Mouse (Mus musculus) bone marrow macrophage, adult 2 months (primary cell): ENCODE measurements at regions not wholly inside any gene's neighbourhood (a gene's known extent, or its start where the extent isn't known, plus 50 kb on each side); places are given as distances from the start of the nearest gene placed in this dataset.
A peak's percentile ranks its signal among the peaks of the same experiment; 100 is the strongest.

Source experiments
- H3K27ac ChIP-seq: 2 replicates; pipeline ENCODE4 v1.5.1; 2012; ENCODE audit warnings: low read depth, low read length; ENCODE audit not compliant: insufficient read depth
- H3K4me1 ChIP-seq: 2 replicates; pipeline ENCODE4 v1.6.1; 2012; ENCODE audit warnings: low read length; ENCODE audit not compliant: control insufficient read depth, insufficient read depth
- H3K4me3 ChIP-seq: 2 replicates; pipeline ENCODE4 v1.5.1; 2012; ENCODE audit warnings: mild to moderate bottlenecking, low read length, moderate library complexity; ENCODE audit not compliant: insufficient read depth
- CTCF ChIP-seq: IDR thresholded peaks from 2 replicates; pipeline ENCODE4 v1.5.1; 2012; ENCODE audit warnings: low read depth, mild to moderate bottlenecking, low read length, moderate library complexity
- POLR2A ChIP-seq: IDR thresholded peaks from 2 replicates; pipeline ENCODE4 v1.6.1; 2012; ENCODE audit warnings: mild to moderate bottlenecking, low read depth, low read length, borderline replicate concordance

DNA sequence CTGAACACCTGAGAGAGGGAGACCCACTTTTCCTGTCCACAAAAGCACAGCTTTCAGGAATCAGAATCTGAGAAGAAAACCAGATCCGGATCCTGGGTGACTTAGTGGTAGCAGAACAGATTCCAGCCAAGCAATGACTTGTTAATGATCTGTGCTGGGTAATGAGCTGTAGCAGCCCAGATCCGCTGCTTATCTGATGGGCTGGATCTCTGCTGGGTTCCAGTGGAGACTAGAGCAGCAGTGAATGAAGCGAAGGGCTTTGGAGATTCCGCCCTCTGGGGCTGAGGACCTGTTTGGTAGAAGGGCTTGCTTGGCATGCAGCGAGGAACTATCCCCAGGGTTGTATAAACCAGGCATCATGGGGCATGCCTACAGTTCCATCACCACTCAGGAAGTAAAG lies 156.3 kb downstream of the Maf start:
- Histone ChIP-seq H3K27ac (no peak overlapping the region), H3K4me1 (peaks cover 17% of the 10 kb centered on the region)

DNA sequence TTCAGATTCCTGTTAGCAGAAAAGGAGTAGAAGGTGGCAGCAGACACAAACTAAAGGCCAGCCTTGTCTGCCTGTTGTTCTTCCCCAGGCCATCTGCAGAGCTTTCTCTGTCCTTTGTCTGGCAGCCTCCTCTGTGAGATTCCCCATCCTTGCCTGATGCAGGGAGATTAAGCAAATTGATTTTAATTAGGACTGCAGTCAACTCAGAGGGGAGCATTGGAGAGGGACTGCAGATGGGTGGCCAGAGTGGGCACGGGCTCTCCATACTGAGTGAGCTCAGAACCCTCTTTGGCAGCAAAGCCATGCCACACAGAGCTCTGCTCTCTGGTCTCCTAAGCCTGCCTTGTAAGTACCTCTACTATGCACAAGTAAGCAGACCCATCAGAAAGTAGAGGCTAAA lies 158.5 kb downstream of the Maf start:
- Histone ChIP-seq H3K4me1 (no peaks in the 10 kb centered on the region; the same call in 1 of the 2 replicates), H3K27ac (no peak overlapping the region), H3K4me3 (no peak overlapping the region)
- no peak for TF ChIP-seq CTCF
- TF ChIP-seq POLR2A, result no peak

More for the DNA sequence above, 156.3 kb downstream of the Maf start:
- no peak overlapping the region for H3K4me3 ChIP-seq
- TF ChIP-seq POLR2A (no peak), CTCF (no peak)

DNA sequence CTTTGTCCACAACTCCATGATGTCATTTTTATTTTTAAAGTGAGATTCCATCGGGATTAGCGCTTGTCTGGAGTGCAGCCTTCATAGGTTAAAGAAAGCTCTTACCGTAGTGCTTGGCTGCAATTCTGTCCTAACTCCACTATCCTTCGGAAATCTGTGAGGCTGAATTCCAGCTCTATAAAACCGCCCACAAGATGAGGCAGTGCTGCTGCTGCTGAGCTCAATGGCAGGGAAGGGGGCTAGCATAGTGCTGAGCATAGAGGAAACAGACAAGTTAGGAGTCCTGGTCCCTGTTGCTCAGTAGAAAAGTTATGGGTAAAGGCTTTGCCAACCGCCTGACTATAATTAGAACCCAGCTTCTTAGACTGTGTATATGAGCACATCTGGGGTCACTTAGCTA lies 163.5 kb downstream of the Maf start:
- Histone ChIP-seq H3K4me1 (peaks cover 34% of the 10 kb centered on the region), H3K27ac (no peak overlapping the region), H3K4me3 (no peak overlapping the region)
- no peak for TF ChIP-seq CTCF
- TF ChIP-seq POLR2A, result no peak

GRCm38 (mm10) chr8:115542935-115543334 lies 164.7 kb downstream of the Maf start:
- no peak for TF ChIP-seq POLR2A
- no peak for TF ChIP-seq CTCF
- H3K4me1 ChIP-seq, result peaks cover 40% of the 10 kb centered on the region
- no peak overlapping the region for H3K4me3 ChIP-seq

GRCm38 (mm10) chr8:115539600-115539999 lies 168.0 kb downstream of the Maf start:
- TF ChIP-seq CTCF (no peak), POLR2A (no peak)

More at GRCm38 (mm10) chr8:115542935-115543334, 164.7 kb downstream of the Maf start:
- H3K27ac ChIP-seq, result no peak overlapping the region

GRCm38 (mm10) chr8:115538236-115538635 lies 169.4 kb downstream of the Maf start:
- Histone ChIP-seq H3K27ac (no peak overlapping the region), H3K4me3 (no peak overlapping the region), H3K4me1 (peaks cover 75% of the 10 kb centered on the region)
- TF ChIP-seq CTCF (no peak), POLR2A (no peak)

More at GRCm38 (mm10) chr8:115539600-115539999, 168.0 kb downstream of the Maf start:
- Histone ChIP-seq H3K27ac (no peak overlapping the region), H3K4me1 (peaks cover 71% of the 10 kb centered on the region), H3K4me3 (no peak overlapping the region)

DNA sequence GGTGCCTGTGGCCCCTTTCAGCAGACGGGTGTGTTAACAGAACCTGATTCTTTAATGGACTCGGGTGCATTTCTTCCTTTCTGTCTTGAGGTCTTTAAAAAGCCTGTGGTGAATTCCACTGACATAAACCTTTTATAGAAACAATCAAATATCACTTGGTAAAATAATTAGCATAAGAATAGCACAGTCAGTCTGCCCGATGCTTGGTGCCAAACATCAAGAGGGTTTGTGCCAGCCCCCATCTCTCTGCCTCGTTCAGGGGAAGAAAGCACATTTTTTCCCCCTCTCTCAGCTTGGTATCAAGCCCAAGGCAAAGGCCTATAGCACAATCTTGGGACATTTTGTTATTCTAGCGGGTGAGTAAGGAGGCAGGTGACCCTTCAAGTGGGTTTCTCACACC lies 169.8 kb downstream of the Maf start:
- Histone ChIP-seq H3K27ac (no peak overlapping the region), H3K4me1 (peaks cover 70% of the 10 kb centered on the region), H3K4me3 (no peak overlapping the region)
- TF ChIP-seq POLR2A (no peak), CTCF (no peak)

- peak overlapping the region; percentile 4; the same call in 1 of the 2 replicates for H3K4me3 ChIP-seq
- TF ChIP-seq CTCF (no peak), POLR2A (no peak)
Measured at GRCm38 (mm10) chr8:115536554-115537346, 170.8 kb downstream of the Maf start.

DNA sequence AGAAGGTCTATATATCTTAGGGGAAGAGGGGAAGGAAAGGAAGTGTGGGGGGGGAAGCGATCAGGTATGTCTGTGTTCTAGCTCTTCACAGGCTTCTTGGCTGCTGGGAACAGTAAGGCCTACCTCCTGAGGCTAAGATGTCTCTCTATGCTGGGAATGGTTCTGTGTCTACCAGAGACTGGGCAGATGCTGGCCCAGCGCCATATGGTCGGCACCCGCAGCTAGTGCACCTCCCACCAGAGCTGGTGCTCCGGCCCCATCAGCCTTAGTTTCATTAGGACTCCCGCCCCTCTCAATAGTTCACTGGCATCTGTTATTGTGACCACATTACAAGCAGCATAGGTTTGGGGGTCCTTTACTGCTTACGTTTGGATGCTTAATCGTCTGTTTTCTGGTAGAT lies 171.6 kb downstream of the Maf start:
- Histone ChIP-seq H3K27ac (no peak overlapping the region), H3K4me3 (no peak overlapping the region), H3K4me1 (peaks cover 55% of the 10 kb centered on the region)
- TF ChIP-seq CTCF (no peak), POLR2A (no peak)

More at GRCm38 (mm10) chr8:115536554-115537346, 170.8 kb downstream of the Maf start:
- peaks cover 61% of the 10 kb centered on the region for H3K4me1 ChIP-seq
- H3K27ac ChIP-seq, result peak overlapping the region; percentile 47

GRCm38 (mm10) chr8:115534030-115534429 lies 173.6 kb downstream of the Maf start:
- Histone ChIP-seq H3K4me3 (no peak overlapping the region), H3K4me1 (peaks cover 53% of the 10 kb centered on the region), H3K27ac (no peak overlapping the region)
- TF ChIP-seq POLR2A (no peak), CTCF (no peak)

DNA sequence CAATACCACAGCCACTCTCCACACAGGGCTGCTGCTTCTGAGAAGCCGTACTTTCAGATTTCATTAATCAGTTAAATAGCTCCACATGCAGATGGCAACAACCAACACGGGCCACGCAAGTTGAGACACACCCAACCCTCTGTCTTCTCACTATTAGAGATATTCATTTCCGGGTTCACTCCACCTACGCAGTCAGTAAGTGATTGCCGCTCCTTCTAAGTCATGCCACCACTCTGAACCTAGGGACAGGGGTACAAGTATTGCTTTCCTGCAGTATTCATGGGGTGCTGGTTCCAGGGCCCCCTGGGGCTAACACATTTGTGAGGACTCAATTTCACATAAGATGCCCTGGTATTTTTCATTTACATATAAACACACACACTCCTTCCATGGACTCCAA lies 176.3 kb downstream of the Maf start:
- no peak overlapping the region for H3K27ac ChIP-seq
- peaks cover 34% of the 10 kb centered on the region for H3K4me1 ChIP-seq
- no peak overlapping the region for H3K4me3 ChIP-seq
- no peak for TF ChIP-seq POLR2A
- TF ChIP-seq CTCF, result no peak
